Mouse (Mus musculus) cortical plate, adult 2 months (tissue): ENCODE data around the gene Pmis2.

Experiments
- CTCF ChIP-seq: fragments of 200-500 bp; IDR thresholded peaks from 2 replicates; pipeline ENCODE4 v1.5.1; 2011; ENCODE audit warnings: mild to moderate bottlenecking, control low read depth, low read length; ENCODE audit not compliant: insufficient read depth; ENCODE audit errors: extremely low read depth
- POLR2A ChIP-seq: fragments of 200-500 bp; IDR thresholded peaks from 2 replicates; pipeline ENCODE4 v1.6.1; 2011; ENCODE audit warnings: mild to moderate bottlenecking, low read length, control low read depth; ENCODE audit not compliant: insufficient read depth; ENCODE audit errors: extremely low read depth

- no peak for TF ChIP-seq POLR2A
- TF ChIP-seq CTCF = no peak
Observed at GRCm38 (mm10) chr7:30629013-30629412, 42.4 kb downstream of the Pmis2 start.
